Mouse (Mus musculus) lung, postnatal 14 days (tissue): ENCODE data around the gene Depdc5.
A peak's percentile ranks its signal among the peaks of the same experiment; 100 is the strongest.
"Not testable (repeated sequence)": the region's sequence is repeated elsewhere in the genome, so short reads cannot be mapped to it uniquely, and the experiment has no call there.

Source experiments
- DNase-seq: peaks from one replicate; pipeline ENCODE4 v3.0.0; 2021

The Depdc5 gene

DNA sequence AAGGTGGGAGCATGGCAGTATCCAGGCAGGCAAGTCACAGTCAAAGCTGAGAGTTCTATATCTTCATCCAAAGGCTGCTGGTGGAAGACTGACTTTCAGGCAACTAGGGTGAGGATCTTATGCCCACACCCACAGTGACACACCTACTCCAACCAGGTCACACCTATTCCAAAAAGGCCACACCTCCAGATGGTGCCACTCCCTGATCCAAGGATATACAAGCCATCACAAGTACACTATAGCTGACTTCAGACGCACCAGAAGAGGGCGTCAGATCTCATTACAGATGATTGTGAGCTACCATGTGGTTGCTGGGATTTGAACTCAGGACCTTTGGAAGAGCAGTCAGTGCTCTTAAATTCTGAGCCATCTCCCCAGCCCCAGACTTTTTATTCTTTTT is 55.8 kb downstream of the Depdc5 start:
- DNase-seq: not testable (repeated sequence)

DNA sequence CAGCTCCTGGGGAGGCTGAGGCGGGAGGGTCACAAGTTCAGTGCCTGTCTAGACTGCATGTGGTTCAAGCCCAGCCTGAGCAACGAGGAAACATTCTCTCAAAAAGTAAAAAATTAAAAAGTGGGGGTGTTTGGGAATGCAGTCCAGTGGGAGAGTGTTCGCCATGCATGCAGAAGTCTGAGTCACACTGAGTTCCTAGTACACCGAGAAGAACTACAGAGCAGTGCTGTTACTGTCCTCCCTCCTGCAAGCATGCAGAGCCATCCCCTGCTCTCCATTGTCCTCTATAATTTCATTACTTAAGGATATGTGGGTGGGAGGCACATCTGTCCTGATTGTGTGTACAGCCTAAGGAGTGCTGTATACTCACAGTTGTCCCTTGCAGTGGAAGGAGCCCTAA is 59.4 kb downstream of the Depdc5 start:
- no peak for DNase-seq

DNA sequence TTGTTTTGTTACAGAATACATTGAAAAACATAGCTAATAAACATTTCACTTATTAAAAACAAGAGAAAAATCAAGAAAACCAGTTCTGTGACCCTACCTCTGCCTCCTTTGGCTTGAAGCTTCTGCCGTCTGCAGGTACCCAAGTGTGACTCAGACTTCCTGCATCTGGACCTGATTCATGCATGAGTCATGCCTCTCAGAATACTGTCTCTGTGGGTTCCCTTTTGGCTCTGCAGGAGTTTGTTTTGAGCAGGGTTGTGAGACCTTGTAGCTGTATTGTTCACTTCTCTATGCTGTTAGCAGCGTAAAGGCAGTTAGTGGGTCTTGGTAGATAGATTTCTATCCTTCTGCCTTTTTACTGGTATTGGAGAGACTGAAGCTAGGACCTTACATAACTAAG is 67.3 kb downstream of the Depdc5 start:
- no peak for DNase-seq

DNA sequence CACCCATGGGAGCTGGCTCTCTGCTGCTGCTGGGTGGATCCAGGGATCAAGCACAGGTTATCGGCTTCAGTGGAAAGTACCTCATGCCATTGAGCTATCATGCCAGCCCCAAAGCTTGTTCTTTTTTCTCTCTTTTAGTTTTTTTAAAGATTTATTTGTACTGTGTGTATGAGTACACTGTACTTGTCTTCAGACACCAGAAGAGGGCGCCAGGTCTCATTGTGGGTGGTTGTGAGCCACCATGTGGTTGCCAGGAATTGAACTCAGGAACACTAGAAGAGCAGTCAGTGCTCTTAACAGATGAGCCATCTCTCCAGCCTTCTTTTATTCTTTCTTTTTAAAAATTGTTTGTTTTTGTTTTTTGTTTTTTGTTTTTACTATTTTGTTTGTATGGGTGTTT is 71.2 kb downstream of the Depdc5 start:
- peak; percentile 19 for DNase-seq

DNA sequence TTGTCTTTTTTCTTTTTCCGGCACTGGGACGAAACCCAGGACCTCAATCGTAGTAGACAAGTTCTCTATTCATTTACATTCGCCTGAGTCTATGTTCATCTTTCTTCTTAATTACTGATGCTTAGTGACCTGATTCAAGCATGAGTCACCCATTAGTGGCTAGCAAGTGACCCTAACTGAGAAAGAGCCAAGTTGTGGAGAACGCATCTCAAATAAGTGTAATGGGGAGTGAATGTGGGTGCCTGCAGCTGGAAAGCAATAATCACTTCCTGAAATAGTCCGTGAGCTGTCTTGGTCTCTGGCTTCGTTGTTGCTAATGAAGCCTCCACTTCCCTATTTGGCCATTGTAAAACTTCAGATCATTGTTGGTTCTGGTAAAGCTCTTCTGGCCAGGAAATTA is 77.1 kb downstream of the Depdc5 start:
- no peak for DNase-seq

DNA sequence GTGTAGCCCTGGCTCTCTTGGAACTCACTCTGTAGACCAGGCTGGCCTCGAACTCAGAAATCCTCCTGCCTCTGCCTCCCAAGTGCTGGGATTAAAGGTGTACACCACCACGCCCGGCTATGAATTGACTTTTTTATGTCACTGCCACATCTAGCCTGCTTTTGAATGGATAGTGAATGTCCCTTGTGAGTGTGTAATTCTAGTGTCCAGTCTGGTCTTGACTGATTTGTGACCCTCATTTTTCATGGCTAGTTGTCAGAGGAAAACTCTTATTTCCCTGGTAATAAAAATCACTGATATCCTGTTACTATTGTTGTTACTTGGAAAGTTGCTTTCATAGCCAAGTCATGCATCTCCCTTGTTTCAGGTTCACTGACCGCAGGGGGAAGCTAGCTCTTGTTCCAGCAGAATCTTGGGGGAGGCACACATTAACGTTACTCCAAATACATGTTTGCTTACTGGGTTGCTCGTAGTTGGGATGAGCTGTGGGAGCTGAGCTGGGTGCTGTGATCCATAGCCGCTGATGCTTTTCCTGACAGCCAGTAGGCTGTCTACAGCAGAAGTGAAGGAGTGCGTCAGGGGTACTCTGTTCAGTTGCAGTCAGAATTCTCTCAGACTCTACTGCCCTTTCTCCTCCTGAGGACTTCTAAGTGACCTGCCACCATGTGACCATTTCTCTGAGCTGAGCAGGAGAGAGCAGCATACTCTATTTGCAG is 77.9 kb downstream of the Depdc5 start:
- no peak for DNase-seq

DNA sequence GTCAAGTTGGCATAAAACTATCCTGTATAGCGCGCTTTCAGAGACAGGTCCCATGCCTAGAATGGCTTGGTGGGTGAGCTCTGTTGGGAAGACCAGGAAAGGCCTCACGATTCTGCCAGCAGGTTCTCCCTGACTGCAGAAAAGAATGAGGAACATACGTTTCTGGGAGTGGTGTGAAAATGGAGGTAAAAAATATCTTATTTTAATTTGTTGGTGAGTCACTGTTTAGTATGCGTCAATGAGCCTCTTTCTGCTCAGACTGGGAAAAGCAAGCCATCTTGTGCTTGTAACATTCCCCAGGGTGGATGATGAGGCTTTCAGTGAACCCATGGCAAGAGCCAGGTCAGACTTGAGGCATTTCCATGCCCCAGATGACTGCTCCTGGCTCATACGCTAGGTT is 86.6 kb downstream of the Depdc5 start:
- DNase-seq: no peak

DNA sequence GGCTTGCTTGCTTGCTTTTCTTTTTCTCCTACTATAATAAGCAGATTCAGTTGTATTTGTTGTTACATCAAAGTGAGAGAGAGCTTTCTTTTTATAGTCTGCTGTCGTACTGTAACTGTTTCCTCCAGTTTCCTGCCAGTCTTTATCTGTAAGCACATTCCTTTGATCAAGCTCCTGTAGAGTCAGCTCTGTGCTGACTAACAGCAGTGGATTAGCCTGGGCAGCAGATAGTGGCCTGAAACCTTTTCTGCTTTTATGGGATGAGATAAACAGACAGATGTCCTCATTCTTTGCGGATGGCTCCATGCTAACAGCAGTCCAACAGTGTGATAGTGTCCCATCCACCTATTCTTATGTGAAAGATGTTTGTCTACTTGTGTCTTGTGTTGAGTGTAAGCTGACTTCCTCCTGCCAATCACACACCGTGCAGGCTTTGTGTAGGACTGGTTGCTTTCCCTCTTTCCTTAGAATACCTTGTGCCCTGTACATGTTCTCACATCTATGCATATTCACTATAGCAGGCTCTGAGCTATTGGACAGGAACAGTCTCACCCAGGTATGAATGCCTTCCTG is 87.3 kb downstream of the Depdc5 start:
- no peak for DNase-seq

DNA sequence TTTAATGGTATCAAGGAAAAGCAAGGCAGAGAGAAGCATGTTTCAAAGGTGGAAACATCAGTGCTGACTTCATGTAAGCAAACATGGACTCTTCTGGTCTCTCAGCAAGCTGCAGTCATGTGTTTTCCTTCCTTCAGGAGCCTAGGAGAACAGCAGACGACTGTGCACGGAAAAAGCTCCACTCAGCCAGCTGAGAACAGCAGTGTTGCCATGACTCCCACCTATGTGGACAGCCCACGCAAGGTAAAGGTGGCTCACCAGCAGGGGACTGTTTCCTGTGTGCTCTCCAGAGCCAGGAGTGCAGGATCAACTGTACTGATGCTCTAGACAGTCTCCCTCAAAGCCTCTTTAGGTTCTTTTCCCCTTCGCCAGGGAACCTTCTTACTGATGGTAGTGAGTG is 92.2 kb downstream of the Depdc5 start:
- no peak for DNase-seq

DNA sequence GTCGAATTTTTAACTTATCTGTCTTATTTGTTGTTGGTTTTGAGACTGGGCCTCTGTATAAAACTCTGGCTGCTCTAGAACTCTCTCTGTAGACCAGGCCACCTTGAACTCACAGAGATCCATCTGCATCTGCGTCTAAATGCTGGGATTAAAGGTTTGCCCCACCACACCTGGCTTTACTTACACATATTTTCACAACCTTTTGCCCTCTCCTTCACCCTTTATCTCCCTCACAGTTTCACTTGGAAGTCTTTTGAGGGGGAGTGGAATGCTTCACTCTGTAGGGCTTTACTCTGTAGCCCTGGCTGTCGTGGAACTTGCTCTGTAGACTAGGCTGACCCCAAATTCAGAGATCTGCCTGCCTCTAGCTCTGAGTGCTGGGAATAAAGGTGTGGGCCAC is 98.1 kb downstream of the Depdc5 start:
- DNase-seq: no peak

DNA sequence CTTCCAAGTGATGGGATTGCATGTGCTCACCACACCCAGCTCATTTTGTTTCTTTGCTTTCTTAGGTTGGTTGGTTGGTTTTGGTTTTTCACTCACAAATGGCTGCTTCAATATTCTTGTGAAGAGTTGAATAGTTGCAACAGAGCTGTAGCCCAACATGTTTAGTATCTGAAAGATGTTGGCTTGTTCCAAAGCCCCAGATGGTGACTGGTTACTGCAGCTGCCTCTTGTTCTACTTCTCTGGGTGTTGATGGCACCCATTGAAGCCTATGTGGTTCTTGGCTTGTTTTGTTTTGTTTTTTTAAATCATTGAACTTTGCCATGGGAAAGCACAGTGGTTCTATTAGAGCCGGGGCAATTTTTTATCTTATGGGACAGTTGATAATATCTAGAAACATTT is 99.1 kb downstream of the Depdc5 start:
- DNase-seq: no peak

DNA sequence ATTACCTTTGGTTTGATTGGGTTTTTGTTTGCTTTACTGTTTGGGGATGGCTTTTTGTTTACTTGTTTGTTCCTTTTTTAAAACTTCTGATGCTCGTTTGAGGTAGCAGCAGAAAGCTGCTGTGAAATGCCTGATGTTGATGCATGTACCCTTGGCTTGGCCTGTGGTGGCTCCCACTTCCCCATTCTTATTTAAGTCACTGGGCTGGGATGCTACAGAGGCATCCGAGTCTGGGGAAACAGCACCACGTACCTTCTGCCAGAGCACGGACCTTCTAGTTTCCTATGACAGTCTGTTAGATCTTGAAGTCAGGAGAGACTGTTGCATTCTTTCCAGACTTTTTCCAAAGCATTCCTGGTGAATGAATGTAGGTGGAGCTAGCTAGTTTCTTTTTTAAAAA is 113.0 kb downstream of the Depdc5 start:
- DNase-seq: no peak

DNA sequence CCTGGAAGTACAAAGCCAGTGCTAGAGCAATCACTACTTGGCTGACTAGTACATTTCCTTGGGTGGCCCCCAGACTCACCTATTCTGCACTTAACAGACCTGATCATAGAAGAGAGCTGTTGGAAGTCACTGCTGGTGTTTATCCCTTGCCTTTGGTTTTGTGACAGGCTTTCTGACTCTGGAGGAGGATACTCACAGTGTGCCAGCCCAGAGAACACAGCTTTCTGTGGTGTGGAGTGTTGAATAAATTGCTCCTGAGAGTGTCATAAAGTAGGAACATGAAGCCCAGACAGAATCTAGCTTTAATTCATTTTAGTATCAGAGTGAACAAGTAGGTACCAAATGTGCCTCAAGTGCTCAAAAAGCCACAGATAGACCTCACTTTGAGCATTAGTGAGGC is 113.7 kb downstream of the Depdc5 start:
- DNase-seq: no peak

DNA sequence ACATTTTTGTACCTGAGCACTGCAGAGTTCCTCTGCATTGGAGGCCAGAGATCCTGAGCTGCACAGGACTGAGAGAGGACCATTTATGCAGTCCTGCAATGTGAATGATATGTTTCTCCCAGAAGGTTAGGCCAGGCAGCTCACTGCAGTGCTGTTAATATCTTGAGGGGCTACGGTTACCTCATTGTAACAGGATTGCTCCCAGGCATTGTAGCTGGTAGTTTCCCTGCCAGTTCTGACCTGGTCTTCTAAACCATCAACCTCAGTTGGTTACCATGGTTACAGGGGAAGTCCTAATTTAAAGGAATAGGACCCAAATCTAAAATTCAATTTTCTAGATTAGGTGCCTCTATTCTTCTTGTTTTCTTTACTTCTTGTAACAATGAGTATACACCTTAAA is 121.9 kb downstream of the Depdc5 start:
- DNase-seq: no peak

DNA sequence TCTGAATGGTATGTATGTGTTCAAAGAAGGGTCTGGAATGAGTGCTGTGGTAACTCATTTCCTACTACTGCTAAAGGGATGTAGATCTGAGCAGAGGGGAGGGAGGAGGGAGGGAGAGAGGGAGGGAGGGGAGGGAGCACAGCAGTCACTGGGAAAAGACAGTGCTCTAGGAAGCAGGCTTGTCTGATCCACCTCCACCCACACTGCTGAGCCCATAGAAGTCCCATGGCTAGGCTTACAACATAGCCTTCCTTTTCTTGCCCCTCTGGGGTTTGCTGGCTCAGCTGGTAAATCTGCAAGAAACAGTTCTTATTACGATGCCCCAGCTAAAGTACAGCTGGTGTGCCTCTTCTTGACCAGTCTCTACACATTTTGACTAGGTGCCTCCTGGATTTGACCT is 124.4 kb downstream of the Depdc5 start:
- no peak for DNase-seq

DNA sequence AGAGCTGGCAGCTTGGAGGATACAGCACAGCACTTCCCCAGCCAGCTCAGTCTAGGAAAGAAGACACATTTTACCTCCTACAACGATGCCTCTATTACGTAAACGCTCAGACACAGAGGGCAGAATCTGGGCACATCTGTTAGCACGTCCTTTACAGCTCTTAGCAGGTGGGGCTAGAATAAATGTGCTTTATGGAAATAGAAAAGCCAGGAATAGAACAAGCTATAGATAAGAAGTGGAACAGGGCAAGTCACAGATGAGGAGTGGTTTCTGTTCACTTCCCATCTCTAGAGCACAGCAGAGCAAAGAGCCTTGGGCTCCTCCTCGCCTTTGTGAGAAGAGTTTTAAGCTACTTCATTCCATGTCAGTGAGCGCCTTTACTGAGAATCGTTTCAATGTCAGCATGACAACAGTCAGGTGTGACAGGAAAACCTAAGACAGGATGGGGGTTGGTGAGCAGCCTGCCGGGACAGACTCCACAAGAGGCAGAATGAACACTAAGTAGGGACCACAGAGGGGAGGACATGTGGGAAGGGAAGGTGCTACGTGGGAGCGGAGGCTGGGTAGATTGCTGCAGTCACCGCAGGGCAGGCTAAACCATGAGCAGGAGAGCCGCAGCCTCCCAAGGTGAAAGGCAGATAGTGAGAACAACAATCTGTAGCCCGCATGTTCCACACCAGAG is 126.6 kb downstream of the Depdc5 start:
- no peak for DNase-seq

DNA sequence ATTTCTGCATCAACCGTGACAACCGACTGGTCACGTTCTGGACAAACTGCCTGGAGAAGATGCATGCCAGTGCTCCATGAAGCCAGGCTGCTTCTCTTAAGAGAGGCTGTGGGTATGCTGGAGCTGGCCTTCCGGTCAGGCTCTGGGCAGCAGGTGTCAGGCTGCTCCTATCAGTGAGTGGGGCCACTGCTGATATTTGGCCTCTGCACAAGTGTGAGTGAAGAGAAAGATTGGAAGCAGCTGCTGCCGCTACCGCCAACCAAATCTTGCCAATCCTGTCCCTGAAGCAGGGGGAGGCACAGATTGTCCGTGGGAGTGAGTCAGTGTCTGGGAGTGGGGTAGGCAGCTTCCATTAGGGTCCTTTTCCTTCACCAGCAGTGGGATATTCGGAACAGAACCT is 127.7 kb downstream of the Depdc5 start:
- peak; percentile 35 for DNase-seq

DNA sequence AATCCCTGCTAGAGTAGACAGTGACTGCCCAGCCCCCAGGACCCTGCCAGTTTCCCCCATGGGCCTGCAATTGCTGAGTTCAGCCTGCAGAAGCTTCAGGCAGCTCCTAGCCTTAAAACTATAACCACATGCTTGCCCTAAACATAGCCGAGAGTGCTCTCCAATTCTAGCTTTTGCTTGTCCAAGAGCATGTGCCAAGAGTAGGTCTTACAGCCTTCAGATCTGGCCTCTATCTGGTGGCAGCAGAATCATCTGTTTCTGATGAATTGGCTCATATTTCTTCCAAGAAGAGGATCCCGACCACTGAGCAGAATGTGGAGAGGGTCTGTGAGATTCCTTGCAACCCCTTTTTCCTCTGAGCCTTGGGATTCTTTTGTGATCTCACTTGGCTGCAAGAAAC is 131.0 kb downstream of the Depdc5 start:
- DNase-seq: no peak

DNA sequence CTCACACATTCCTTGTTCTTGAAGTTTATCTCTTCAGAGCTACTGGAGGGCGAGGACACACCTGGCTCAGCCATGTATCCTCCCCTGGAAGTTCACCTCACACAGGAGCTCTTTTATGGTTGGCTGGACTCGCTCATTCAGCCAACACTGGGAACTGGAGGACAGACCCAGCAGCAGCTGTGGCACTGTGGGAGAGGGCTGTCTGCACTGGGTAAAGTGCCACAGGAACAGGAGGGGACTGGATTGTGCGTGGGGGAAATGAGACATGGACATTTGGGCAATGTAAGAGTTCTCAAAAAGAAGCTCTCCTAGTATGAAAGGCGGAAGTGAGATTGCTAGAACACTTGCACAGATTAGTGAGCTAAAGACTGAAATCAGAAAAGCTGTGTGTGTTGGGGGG is 132.3 kb downstream of the Depdc5 start:
- no peak for DNase-seq

DNA sequence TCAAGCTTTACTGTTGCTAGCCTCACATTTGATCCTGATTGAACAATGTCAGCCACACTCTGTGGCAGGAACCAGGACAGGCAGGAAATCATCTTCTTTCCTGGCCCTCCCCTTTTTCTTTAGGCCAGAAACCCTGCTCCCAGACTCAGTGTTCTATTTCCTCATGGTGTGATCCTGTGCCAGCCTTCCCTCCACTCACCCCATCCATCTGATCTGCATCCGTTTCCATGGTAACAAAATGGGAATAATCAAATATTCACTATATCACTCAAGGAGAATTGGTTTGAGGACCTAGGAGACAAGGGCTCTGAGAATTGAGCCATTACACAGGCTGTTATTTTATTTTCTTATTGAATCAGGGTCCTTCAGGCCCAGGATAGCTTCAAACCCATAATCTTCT is 133.1 kb downstream of the Depdc5 start:
- DNase-seq: no peak

DNA sequence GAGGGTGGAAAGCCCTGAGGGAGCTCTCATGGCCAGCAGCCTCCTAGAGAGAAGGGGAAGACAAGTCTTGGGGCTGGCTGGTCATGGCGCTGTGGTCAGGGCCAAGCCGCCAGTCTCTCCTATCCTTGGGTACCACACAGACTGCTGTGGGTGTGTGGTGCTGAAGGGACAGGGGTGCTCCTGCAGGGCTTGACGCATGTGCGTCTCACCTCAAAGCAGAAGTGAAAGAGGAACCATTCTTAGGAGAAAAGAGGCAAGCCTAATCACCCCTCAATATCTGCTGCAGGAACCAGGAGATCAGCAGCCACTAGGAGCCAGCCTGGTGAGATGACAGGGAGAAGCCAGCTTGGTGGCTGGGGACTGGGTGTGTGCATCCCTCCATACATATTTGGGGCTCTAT is 134.2 kb downstream of the Depdc5 start:
- peak; percentile 28 for DNase-seq

DNA sequence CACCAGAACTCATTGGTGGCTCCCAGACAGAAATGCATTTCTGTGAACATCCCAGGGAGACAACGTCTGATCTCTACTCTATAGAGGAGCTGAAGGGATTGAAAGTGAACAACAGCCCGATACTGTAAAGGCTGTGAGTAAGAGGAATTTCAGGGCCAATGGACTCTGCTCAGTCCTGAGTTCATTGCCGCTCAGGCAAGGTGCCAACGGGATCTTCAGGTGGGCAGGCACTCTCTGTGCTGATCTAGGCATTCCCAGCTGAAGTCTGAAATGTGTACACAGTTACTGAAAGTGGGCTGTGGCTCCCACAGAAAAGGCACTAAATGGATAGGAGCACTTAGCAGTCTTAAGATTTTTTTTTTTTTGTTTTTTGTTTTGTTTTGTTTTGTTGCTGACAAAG is 135.3 kb downstream of the Depdc5 start:
- DNase-seq: no peak

DNA sequence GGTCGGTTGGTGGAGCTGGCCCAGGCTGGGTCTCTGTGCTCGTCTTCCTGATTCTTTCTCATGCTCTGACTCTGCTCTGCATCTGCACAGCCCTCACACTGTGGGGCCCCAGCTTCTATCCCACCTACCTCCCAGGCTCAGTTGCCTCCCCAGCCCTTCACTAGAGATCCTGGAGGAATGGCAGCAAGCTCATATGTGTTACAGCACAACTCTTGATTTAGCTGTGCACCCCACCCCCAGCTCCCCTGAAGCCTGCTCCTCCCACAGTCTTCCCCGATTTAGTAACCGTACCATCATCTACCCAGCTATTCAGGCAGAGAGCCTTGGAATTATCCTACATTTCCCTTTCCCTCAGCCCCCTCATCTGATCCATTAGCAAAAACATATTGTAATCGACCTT is 137.6 kb downstream of the Depdc5 start:
- no peak for DNase-seq

DNA sequence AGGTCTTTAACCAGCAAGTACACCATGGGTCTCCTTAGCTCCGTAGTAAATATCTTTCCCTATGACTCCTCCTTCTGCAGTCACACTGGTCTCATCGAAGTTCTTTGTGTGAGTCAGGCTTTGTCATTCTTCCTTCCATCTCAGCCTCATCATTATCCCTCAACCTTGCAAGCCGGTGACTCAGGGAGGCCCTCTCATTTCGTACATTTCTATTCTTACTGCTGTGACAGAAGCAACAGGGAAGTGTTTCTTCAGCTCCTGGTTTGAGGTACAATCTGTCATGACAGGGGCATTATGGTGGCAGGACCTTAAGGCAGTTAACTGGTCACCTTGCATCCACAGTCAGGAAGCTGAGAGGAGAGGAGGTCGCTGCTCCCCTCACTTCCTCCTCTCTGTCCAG is 139.3 kb downstream of the Depdc5 start:
- DNase-seq: no peak

DNA sequence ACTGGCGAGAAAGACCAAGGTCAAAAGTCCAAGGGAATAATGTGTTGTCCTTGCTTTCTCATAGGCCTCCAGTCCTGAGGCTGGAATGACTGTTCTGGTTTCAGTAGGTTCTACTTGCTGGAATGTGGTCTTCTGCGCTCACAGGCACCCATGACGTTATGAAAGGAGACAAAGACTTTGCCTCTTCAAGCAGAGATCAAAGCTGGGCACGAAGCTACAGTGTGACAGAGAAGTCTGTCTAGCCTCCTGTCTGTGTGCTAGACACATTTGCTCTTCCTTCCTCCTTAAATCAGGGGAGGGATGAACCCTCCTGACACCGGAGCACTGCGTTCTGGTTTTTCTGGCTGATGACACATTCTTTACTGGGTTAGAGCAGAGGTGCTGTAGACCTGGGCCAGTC is 140.0 kb downstream of the Depdc5 start:
- DNase-seq: no peak
